Mouse (Mus musculus): ENCODE results near the gene Ctsl. TPM values are rescaled to one million over a fixed set of nuclear protein-coding genes. Genes with fewer than 3 reads are reported as not detected.

Ctsl gene
- 100 to 1,000 TPM; 129 to 196 (median 170) TPM for total RNA-seq (2022)

DNA sequence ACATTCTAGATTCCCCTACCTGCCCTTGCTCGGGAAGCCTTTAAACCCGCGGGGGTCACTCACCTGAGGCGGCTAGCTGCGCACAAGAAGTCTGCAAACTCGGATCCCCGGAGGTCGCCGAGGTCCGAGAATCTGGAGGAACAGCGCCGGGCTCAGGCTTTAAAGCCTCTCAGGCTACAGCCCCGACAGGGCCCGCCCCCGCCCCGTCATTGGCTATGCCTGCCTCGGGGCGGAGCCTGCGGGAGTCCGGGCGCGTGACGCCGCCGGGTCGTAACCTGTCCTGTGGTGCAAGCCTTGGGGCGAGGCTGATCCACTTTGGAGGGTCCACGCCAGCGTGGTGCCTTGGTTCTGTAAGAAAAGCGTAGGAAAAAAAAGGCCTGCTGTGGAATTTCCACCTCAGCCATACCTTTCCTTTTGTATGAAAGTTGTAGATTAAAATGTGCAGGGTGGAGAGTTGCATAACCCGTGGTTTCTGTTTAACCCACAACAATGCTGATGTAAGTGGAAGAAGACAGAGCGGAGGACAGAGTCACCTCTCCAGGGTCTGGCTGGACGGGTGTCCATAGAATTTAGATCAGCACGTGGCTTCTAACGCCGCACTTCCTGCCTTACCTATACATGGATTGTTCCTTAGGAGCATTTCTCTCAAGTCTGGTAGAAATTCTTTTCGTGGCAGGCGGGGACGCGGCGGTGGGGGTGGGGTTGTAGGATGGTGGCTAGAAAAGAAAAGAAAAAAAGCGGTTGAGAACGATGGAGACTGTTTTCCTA is at the start of gene Ctsl:
Ctsl (minus strand) TSS at position 718 of the 768 bp plus-strand sequence.
- DNase-seq (ENCODE audit: low spot score in 2 of 2) = peak; percentile 91 to 93

DNA sequence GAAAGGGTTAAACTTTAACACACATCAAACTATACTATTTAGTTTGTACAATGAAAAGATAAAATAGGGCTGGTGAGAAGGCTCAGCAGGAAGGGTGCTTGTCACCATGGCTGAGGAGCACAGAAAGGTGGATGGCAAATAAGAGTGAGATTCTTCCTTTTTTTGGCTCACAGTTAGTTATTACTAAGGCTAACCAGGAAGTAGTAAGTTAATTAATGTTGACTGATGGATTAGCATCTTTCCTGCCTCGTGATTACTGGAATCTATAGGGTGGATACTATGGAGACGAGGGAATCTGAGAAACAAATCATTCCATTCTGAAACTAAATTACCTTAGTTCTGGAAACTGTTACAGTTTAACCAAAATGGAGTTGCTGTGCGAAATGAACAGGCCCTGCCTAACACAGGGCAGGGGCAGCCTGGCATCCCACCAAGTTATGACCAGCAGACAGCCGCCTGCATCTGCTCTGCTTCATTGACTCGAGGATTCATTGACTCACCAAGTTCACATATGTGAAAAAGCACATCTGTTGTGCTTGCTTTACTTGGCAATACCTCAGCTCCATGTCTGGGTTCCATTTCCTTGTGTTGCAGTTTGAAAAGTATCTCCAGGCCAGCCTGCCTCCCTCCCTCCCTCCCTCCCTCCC is 46.4 kb upstream of the Ctsl start:
- no peak for DNase-seq (ENCODE audit: low spot score in 2 of 2)

DNA sequence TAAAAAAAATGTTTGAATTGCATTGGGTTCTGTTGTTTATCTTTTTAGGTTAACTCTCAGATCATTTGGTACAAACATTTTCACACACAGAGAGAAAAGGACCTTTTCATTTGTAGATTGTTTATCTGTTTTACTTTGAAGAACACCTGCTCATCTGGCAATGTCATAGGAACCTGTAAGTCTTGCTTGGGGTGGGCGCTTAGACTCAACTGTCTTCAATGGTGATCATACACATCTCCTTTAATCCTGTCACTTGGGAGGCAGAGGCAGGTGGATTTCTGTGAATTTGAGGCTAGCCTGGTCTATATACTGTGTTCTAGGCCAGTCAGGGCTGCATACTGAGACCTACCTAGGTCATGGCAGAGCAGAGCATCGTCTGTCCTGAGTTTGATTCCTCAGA is 45.0 kb upstream of the Ctsl start:
- no peak for DNase-seq (ENCODE audit: low spot score in 2 of 2)

DNA sequence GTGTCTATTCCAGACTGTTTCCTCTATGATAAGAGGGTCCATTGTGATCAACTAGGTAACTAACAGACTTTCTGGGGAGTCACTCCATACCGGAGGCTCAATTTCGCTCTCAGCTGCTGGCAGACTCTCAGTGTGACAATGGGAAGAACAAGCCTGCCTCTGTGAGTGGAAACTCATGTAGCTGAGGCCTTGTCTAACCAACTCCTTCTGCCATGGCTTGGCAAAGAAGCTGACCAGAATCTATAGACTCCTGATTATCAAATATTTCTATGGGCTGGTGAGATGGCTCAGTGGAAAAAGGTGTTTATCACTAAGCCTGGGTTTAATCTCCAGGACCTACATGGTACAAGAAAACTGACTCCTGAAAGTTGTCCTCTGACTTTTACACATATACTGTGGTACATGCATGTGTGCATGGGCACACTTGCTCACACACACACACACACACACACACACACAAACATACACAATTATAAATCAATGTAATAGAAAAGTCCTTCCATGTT is 42.1 kb upstream of the Ctsl start:
- no peak for DNase-seq (ENCODE audit: low spot score in 2 of 2)

DNA sequence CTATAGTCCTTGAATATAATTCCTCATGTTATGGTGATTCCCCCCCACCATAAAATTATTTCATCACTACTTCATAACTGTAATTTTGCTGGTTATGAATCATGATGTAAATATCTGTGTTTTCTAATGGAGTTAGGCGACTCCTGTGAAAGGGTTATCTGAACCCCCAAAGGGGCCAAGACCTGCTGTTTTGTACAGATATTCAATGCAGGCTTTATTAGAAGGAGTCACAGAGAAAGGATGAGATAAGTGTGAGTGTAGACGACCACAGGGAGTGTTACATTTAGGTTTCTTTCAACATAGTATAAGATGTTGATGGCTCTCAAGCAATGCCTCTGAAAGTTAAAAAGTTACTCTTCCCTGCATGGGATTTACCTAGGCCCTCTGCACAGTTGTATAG is 40.6 kb upstream of the Ctsl start:
- DNase-seq (ENCODE audit: low spot score in 2 of 2) = no peak

DNA sequence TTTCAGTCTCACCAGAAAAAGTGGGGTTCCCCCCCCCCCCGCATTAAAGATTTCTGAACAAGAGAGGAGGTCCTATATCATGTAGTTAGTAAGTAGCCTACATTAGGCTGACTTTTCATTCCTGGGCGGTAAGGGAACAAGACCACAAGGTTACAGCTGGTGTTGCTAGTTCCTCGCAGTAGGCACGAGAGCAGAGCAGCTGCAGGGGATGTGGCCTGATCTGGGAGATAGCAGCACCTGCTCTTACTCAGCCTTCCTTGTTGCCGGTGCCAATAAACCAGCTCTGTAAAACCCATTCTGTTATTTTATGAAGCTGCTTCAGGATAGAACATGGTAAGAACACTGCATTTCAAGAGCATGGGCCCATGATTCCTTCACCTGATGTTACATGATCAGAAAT is 39.9 kb upstream of the Ctsl start:
- DNase-seq (ENCODE audit: low spot score in 2 of 2) = no peak

DNA sequence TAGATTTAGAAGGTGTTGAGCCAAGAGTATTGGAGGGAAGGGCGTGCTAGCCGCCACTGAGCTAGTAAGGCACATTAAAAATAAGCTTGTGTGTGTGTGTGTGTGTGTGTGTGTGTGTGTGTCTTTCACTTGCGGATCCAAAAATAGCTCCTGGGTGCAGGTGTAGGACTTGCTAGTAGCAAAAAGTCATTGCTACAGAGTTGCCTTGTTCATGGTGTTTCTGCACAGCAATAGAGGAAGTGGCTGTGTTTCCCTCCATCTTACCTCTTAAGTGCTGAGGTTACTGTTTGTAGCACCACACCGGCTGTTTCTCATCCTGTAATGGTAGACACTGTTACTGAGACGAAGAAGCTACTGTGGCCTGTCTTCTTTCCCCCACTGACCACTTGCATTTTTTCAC is 37.3 kb upstream of the Ctsl start:
- no peak for DNase-seq (ENCODE audit: low spot score in 2 of 2)

DNA sequence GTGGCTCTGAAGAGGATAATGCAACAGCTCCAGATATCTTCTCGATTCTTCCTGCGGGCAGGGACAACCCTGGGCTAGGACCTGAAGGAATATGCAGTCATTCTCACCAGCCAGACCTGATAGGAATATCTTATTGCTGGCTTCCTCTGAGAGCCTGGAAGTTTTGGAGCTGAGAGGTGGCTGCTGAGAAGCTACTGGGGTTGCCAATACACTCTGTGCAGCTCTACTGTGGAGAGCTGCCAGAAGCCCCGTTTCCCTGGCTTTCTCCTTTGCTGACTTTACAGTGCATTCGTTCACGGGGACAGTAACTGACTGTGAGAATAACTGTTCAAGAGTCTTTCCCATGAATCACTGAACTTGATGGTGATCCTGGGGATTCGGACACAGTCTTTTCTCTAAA is 34.9 kb upstream of the Ctsl start:
- DNase-seq (ENCODE audit: low spot score in 2 of 2) = no peak

DNA sequence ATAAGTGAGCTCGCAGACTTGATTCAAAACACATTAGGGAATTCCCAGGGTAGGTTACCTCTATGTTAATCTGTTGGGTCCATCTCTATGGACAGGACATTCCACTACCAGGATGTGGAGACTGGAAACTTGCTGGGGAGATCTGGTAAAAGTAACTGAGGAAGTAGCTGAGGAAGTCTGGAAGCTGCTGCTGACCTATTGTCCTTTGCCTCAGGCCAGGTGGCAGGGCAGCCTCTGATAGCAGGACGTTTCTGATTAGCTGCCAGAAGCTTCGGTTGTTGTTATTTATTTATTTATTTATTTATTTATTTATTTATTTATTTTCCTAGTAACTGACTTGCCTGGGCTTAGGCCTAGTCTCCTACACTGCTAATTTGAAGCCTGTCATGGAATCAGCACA is 32.8 kb upstream of the Ctsl start:
- DNase-seq (ENCODE audit: low spot score in 2 of 2) = no peak

DNA sequence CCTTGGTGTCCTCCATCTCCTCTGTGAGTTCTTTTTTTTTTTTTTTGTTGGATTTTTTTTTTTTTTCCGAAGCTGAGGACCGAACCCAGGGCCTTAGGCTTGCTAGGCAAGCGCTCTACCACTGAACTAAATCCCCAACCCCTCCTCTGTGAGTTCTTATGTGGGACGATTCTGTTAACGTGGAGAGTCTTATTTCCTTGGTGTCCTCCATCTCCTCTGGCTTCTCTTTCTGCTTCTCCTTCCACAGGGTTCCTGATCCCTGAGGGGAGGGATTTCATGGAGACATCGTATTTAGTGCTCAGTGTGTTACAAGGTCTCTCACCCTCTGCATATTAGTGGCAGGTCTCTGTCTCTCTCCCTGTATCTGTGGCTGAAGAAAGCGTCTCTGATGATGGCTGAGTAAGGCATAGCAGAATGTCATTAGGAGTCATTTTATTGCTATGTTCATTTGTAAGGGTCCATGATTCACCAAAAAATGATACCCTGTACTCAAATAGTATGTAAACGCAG is 32.3 kb upstream of the Ctsl start:
- no peak for DNase-seq (ENCODE audit: low spot score in 2 of 2)

DNA sequence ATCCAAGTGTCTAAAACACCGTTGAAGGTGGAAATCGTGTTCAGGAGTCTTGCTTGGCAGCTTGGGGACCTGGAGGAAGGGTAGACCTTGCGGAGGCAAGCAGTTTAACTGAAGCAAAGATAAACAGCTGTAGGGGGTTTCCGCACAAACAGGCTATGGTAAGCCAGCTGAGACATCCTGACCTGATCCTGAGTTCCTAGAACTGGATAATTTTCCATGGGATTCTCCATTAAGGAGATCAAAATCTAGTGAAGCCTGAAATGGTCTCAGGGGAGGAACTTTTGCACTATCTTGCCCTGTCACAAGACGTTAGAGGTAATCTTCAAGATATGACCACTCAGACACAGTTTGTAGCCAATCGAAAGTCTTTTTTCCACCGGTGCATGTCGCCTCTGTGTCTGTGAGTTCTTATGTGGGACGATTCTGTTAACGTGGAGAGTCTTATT is 31.8 kb upstream of the Ctsl start:
- no peak for DNase-seq (ENCODE audit: low spot score in 2 of 2)

DNA sequence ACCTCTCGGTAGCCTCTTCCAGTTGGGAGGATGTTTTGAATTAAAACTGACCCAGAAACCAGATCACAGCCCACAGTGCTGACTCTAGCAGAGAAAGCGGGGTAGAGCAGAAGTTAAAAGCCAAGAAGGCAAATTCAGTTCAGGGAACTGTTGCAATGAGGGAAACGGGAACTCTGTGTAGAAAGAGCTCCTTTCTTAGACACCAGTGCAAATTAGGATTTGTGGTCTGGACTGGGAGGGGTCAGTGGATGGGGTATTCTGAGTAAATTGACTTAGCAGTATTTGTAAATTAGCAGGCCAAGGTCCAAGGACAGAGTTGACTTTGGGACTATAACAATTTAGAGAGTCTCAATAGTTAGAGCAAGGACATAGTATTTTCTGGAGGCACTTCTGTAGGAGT is 31.3 kb upstream of the Ctsl start:
- DNase-seq (ENCODE audit: low spot score in 2 of 2) = no peak

DNA sequence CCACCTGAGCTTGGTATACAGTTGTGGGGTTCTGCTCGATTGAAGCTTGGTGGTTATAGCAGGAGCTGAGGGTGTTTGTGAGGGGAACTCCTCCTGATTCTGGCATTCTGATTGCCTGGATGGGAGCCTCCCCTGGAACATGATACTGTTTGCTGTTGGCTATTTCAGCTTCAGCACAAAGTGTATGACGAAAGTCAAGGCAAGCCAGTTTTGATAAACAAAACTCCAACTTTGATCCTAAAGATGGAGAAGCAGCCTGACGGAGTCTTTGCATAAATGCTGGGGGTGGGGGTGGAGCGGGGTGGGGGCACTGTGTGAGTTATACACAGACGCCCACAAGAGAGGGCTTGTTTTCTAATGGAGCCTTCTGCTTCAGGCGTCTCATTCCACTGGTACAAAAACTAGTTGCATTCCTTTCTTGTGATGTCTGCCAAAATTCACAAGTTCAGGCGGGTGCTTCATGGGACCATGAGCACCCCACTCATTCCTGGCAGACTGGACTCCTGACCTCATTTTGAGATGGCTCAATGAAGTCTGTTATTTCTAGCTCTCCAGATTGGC is 30.2 kb upstream of the Ctsl start:
- DNase-seq (ENCODE audit: low spot score in 2 of 2) = no peak

DNA sequence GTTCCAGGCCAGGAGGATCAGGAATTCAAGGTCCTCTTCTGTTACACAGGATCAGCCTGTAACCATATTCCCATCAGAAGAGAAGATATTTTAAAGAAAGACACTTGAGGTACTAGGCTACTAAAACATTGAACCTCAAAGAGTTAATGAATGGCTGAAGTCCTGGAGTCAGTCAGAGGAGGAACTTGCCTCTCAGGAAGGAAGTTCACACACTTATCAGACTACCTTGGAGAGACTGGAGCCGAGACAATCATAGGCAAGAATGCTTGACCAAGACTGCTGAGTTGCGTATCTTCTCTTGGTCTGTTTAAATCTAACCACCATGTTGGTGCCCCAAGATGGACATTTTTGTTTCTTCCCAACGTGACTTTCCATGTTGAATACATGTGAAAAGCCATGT is 29.2 kb upstream of the Ctsl start:
- DNase-seq (ENCODE audit: low spot score in 2 of 2) = no peak

DNA sequence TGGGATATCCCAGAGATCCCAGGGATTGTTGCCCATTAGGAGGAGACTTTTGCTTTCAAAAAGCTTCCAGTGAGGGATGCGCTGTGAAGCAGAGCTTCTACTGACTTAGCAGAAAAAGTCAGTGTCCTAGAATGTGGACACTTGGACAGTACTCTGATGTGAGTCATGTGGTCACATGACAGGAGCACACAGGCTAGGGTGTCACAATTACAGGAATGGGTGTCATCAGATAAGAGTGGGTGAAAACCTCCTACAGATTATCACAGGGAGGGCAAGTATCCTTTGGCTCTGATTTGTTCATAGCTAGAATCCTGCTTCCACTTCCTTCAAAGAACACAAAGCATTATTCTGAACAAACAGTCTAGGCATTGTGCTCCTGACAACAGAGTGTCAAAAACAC is 27.4 kb upstream of the Ctsl start:
- DNase-seq (ENCODE audit: low spot score in 2 of 2) = no peak

DNA sequence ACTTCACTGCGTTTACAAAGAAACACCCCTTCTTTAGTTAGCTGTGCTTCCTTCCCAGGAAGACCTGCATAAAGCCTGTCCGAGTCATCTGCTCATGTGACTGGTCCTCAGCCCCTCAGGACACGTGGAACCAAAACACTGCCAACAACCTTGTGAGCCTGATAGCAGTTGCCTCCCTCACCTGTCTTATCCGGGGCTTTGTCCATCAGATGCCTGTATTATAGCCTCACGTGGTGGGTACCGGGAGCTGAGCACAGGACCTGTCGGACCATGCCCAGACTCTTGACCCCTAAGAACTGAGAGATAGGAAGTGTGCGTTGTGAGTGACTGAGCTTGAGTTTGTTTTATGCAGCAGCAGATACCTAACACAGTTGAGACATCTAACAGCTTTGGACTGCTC is 26.3 kb upstream of the Ctsl start:
- no peak for DNase-seq (ENCODE audit: low spot score in 2 of 2)

DNA sequence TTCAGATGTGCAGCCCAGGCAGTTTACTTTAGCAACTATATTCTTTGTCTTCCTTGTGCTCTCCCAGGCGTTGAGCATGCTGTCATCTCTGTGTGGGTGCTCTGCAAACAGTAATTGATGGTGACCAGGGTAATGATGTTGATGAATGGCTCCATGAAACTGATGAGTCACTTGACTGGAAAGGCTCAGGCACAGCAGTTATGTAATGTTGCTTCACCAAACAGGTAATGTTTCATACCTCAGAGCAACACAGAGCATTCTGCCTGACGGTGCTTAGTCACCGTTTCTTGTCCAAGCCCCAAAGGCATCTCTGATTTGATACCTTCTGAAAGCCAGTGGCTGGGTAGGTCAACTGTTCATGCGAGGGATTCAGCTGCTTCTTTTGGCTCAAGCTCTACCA is 17.7 kb upstream of the Ctsl start:
- DNase-seq (ENCODE audit: low spot score in 2 of 2) = no peak

DNA sequence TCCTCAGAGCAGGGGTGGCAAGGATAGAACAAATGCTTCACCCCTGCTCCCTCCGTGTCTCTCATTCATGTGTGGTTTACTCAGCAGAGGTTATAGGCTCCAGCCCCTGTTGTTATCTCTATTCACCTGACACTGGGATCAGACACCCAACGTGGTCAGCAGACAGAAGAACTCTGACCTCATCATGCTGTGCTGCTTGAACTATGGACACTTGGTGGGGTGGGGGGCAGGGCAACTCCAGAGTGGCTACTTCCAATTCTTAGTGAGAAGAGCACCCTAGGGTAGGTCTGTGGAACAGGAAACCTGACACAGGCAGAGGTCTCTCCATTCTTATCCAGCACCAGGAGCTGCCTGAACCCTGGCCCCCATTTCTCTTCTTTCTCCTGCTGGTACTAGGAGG is 15.4 kb upstream of the Ctsl start:
- DNase-seq (ENCODE audit: low spot score in 2 of 2) = no peak

DNA sequence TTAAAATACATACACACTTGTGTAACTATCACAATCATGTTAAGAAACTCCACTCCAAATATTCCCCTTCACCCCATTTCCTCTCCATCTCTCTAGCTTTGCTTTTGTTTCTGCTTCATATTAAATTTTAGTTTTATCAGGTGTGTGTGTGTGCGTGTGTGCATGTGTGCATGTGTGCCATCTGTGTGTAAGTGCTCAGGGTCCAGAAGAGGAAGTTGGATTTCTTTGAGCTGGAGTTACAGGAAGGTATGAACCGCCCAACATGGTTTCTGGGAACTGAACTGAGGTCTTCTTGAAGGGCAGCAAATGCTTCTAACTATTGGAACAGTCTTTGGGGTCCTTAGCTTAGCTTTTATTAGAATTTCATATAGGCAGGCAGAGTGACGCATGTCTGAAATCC is 14.2 kb upstream of the Ctsl start:
- no peak for DNase-seq (ENCODE audit: low spot score in 2 of 2)

DNA sequence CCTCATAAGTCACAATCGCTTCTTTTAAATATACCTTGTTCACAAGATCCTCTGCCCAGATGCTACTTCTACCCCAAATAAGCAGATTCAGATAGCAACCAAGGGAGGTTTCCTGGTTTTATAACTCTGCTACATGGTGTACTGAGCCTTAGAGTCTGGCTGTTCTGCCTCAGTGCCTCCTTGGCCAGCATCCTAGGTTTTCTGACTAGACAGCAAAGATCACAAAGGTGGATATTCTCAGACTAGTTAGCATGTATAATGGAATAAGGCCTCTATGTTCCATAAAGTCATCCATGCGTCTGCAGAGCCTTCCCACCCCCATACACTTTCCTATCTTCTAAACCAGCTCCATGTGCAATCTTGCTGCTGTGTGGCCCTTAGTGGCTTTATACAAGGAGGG is 9.6 kb upstream of the Ctsl start:
- no peak for DNase-seq (ENCODE audit: low spot score in 2 of 2)

DNA sequence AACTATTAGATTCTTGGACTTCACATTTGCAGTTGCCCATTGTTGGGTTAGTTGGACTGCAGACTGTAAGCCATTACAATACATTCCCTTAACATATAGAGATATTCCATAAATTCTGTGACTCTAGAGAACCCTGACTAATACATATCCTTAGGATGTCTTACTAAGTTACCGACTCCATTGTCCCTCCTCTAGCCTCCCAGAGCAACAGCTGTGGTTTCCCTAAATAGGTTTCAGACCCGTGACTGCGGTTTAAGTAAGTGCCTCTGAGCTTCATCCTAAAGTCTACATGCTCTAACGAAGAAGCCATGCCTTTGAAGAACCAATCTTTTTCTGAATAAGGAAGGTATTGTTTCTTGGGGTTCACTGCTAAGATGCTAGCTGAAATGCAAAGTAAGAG is 7.9 kb upstream of the Ctsl start:
- DNase-seq (ENCODE audit: low spot score in 2 of 2) = no peak

DNA sequence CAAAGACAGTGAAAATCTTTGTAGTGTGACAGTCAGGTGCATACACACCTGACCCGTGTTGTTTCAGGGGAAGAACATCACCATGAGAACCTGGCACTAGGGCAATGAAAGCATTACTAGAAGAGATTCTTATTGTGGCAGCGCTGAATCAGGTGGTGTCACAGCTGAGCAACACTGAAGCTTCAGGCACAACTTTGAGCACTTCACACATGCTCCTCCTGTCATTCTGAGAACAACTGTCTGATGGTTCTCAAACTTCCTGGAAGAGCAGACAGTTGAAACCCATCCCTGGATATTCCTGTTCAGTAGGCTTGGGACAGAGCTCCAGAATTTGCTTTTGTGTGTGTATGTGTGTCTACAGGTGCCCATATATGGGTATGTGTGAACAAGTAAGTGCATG is 5.8 kb upstream of the Ctsl start:
- DNase-seq (ENCODE audit: low spot score in 2 of 2) = no peak

DNA sequence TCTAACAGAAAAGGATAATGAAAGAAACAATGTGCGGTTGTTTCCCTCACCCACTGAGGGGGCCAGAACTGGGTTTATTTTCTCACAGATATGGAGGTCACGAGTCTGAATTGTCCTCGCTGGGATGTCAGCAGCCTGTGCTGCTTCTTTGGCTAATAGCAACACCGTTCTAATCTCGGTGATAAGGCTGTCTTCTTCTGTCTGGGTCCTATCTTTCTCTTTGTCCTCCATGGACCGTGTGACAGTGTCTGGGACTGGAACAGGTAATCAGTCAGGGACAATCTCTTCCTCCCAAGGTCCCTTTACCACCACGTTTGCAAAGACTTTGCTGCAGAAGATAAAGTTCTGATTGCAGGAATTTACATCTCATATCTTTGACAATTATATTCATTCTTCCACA is 4.5 kb upstream of the Ctsl start:
- no peak for DNase-seq (ENCODE audit: low spot score in 2 of 2)
